Mouse (Mus musculus) thymus, adult 2 months (tissue): ENCODE data around the gene Rab24.

ENCODE experiments used
- CTCF ChIP-seq: fragments of 200-500 bp; IDR thresholded peaks from 2 replicates; pipeline ENCODE4 v1.5.1; 2012; ENCODE audit warnings: mild to moderate bottlenecking, control low read depth, low read length, moderate library complexity, borderline replicate concordance; ENCODE audit not compliant: control insufficient read depth, poor library complexity, insufficient read depth; ENCODE audit errors: extremely low read depth
- POLR2A ChIP-seq: fragments of 200-500 bp; IDR thresholded peaks from 2 replicates; pipeline ENCODE4 v1.6.1; 2012; ENCODE audit warnings: mild to moderate bottlenecking, low read length, control low read depth, moderate library complexity; ENCODE audit not compliant: control insufficient read depth, poor library complexity, insufficient read depth; ENCODE audit errors: extremely low read depth

DNA sequence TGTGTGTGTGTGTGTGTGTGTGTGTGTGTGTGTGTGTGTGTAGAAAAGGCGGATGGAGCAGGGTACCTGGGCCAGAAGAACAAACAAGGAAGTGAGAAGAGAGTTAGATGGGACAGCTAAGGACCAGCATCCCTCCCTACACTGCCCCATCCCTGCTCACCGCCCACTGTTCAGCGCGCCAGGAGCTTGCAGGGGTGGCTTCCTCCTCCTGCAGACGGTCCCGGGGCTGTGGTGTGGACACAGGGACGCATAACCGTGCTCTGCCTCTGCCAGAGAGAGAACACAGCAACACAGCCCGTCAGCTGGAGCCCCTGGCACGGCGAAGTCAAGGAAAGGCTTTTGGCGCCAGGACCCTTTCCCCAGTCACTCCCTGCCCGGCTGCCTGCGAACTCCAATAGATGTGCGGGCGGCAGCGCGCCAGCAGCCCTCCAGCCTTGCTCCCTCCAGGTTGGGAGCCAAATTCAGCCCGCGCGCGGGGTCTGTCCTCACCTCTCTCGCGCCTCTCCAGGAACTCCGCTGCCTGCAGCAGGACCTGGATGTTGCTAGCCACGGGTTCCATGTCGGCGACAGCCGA lies 7.5 kb upstream of the Rab24 start:
- TF ChIP-seq CTCF, result no peak
- no peak for TF ChIP-seq POLR2A
